Mouse (Mus musculus): ENCODE data around the gene Mavs. TPM values are rescaled to one million over a fixed set of nuclear protein-coding genes. Genes with fewer than 3 reads are reported as not detected.

The Mavs gene
- polyA plus RNA-seq, 1 experiment from 2014 or later = 19.4 TPM

DNA sequence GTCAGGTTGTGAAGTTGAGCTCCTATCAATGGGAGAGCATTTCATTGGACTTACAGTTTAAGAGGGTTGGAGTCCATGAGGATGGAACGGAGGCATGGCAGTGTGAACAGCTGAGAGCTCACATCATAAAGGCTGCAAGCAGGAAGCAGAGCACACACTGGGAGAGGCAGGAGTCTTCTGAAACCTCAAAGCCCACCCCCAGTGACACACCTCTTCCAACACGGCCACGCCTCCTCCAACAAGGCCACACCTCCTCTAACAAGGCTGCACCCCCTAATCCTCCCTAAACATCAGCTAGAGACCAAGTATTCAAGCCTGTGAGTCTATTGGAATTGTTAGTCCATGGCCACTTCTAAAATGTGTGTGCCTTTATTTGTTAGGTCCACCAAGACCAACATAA lies 21.9 kb downstream of the Mavs start:
- no peak overlapping the region for H3K4me3 ChIP-seq
- WGBS = 55% methylated on average over 3 of the region's 3 CpGs
- no peak overlapping the region for H3K27ac ChIP-seq (replicated peaks)
- no peaks in the 10 kb centered on the region for H3K27me3 ChIP-seq (replicated peaks; ENCODE audit: low read depth, poor library complexity, severe bottlenecking)
- no peak for DNase-seq (ENCODE audit: low spot score)
- peaks cover 16% of the 10 kb centered on the region for H3K4me1 ChIP-seq
- H3K36me3 ChIP-seq (replicated peaks) = no peaks in the 10 kb centered on the region
- no peaks in the 10 kb centered on the region for H3K9me3 ChIP-seq

DNA sequence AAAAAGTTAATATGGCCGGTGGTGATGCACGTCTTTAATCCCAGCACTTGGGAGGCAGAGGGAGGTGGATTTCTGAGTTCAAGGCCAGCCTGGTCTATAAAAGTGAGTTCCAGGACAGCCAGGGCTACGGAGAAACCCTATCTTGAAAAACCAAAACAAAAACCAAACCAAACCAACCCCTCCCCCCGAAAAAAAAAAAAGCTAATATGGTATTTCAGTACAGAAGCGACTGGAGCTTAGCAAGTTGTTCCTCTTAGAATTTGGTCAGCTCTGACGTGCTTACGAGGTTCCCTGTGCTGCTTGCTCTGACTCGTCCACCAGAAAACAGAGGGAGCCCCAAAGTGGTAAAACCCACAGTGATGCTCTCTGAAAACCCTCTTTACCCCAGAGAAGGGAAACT lies 24.8 kb downstream of the Mavs start:
- Histone ChIP-seq H3K9me3 (no peaks in the 10 kb centered on the region), H3K27me3 (replicated peaks; ENCODE audit: low read depth, poor library complexity, severe bottlenecking) (no peaks in the 10 kb centered on the region), H3K27ac (replicated peaks) (no peak overlapping the region), H3K4me1 (peaks cover 27% of the 10 kb centered on the region), H3K36me3 (replicated peaks) (no peaks in the 10 kb centered on the region), H3K4me3 (no peak overlapping the region)
- no peak for DNase-seq (ENCODE audit: low spot score)
- WGBS = 81% methylated on average over 8 of the region's 8 CpGs

DNA sequence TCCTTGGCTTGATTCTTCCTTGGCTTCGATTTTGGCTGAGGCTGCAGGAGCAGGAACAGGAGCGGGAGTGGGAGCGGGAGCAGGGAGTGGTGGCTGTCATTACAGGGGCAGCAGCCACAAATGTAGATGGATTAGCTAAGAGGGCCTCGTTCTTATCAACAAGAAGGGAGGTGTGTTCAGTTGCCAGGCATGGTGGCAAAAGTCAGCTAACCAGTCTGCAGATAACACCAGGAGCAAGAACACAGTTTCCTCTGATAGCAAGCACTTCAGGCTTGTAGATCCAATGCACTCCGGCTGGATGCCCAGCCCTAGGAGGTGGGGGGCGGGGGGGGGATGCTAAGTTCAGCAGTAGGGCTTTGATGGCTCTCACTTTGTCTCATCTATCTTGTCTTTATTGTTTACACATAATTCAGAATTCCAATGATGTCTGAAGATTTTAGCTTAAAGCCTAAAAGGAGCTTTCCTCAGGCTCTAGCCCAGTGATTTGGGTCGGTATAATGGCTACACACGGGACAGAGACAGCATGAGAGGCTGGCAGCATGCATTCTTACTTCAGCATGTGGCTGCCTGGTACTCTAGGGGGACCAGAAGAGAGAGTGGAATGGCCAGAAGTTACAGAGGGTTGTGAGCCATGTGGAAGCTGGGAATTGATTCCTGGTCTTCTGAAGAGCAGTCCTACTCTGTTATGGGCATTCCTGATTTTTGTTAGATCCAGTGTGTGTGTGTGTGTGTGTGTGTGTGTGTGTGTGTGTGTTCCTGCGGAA lies 26.9 kb downstream of the Mavs start:
- Histone ChIP-seq H3K27ac (replicated peaks) (peak overlapping the region; percentile 99), H3K36me3 (replicated peaks) (peaks cover 10% of the 10 kb centered on the region; the same call in 1 of the 2 replicates), H3K4me3 (peak overlapping the region; percentile 90; the same call in 1 of the 2 replicates), H3K9me3 (no peaks in the 10 kb centered on the region), H3K4me1 (peaks cover 36% of the 10 kb centered on the region), H3K27me3 (replicated peaks; ENCODE audit: low read depth, poor library complexity, severe bottlenecking) (no peaks in the 10 kb centered on the region)
- DNase-seq (ENCODE audit: low spot score) = no peak
- WGBS = 71% methylated on average over 9 of the region's 9 CpGs

- H3K4me1 ChIP-seq = peaks cover 36% of the 10 kb centered on the region
- no peak for DNase-seq (ENCODE audit: low spot score)
- H3K27ac ChIP-seq (replicated peaks) = peak overlapping the region; percentile 99
- 4% methylated on average over 10 of the region's 10 CpGs for WGBS
- H3K9me3 ChIP-seq = no peaks in the 10 kb centered on the region
- H3K27me3 ChIP-seq (replicated peaks; ENCODE audit: low read depth, poor library complexity, severe bottlenecking) = no peaks in the 10 kb centered on the region
- H3K36me3 ChIP-seq (replicated peaks) = peaks cover 10% of the 10 kb centered on the region; the same call in 1 of the 2 replicates
- H3K4me3 ChIP-seq = peak overlapping the region; percentile 90
Observed at GRCm38 (mm10) chr2:131261481-131262212, 27.8 kb downstream of the Mavs start.

GRCm38 (mm10) chr2:131262213-131262672 lies 28.4 kb downstream of the Mavs start, which contains the start of gene Pank2:
TSS of gene Pank2 (plus strand) at chr2:131262495.
- Histone ChIP-seq H3K9me3 (no peaks in the 10 kb centered on the region), H3K4me1 (peaks cover 36% of the 10 kb centered on the region), H3K27ac (replicated peaks) (peak within 1 kb of the TSS; percentile 99), H3K27me3 (replicated peaks; ENCODE audit: low read depth, poor library complexity, severe bottlenecking) (no peaks in the 10 kb centered on the region), H3K4me3 (peak within 1 kb of the TSS; percentile 90), H3K36me3 (replicated peaks) (peaks cover 10% of the 10 kb centered on the region; the same call in 1 of the 2 replicates)
- DNase-seq (ENCODE audit: low spot score) = peak; percentile 99
- under 1% methylated on average over 49 of the region's 49 CpGs for WGBS

GRCm38 (mm10) chr2:131262680-131263670 lies 29.1 kb downstream of the Mavs start:
- Histone ChIP-seq H3K27ac (replicated peaks) (peak overlapping the region; percentile 99), H3K4me3 (peak overlapping the region; percentile 90), H3K27me3 (replicated peaks; ENCODE audit: low read depth, poor library complexity, severe bottlenecking) (no peaks in the 10 kb centered on the region), H3K9me3 (no peaks in the 10 kb centered on the region), H3K4me1 (peaks cover 36% of the 10 kb centered on the region), H3K36me3 (replicated peaks) (peaks cover 17% of the 10 kb centered on the region)
- WGBS = under 1% methylated on average over 59 of the region's 59 CpGs
- DNase-seq (ENCODE audit: low spot score) = peak; percentile 37

GRCm38 (mm10) chr2:131264027-131264426 lies 30.2 kb downstream of the Mavs start:
- H3K9me3 ChIP-seq = no peaks in the 10 kb centered on the region
- H3K27ac ChIP-seq (replicated peaks) = no peak overlapping the region
- DNase-seq (ENCODE audit: low spot score) = no peak
- peaks cover 36% of the 10 kb centered on the region for H3K4me1 ChIP-seq
- H3K36me3 ChIP-seq (replicated peaks) = peaks cover 22% of the 10 kb centered on the region
- no peaks in the 10 kb centered on the region for H3K27me3 ChIP-seq (replicated peaks; ENCODE audit: low read depth, poor library complexity, severe bottlenecking)
- 84% methylated on average over 6 of the region's 6 CpGs for WGBS
- peak overlapping the region; percentile 90 for H3K4me3 ChIP-seq

DNA sequence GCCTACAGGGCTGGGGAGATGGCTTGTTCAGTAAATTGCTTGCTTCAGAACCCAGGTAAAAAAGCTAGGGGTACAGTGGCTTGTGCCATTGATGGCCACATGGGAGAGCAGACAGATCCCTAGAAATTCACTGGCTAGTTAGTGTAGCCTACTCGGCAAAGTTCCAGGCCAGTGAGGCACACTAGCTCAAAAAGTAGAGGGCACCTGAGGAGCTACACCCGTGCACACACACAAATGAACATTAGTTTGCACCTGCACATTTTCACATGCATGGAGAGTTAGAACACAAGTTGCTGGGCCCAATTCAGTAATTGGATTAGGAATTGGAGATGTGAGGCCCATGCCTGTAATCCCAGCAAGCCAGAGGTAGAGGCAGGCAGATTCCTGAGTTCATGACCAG lies 31.2 kb downstream of the Mavs start:
- WGBS = 84% methylated on average over 2 of the region's 2 CpGs
- Histone ChIP-seq H3K27ac (replicated peaks) (no peak overlapping the region), H3K4me1 (peaks cover 36% of the 10 kb centered on the region), H3K27me3 (replicated peaks; ENCODE audit: low read depth, poor library complexity, severe bottlenecking) (no peaks in the 10 kb centered on the region), H3K4me3 (no peak overlapping the region), H3K9me3 (no peaks in the 10 kb centered on the region), H3K36me3 (replicated peaks) (peaks cover 32% of the 10 kb centered on the region)
- no peak for DNase-seq (ENCODE audit: low spot score)

DNA sequence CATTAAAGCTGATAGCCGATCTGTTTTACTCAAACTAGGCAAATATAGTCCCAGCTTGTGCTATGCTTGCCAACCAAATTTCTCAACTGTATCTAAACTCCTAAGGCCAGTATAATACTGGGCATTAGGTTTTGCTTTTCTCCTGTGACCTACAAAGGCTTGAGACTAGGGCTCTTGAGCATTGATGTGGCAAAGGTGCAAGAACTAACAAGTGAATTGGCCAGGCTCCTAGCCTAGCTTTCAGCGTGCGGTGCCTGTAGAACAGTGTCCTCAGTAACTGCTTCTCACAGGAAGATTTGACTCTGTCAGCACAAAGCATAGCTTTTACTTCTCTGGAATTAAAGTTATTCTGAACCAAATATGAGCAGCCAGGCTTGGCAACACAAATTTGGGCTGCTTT lies 41.6 kb downstream of the Mavs start:
- H3K36me3 ChIP-seq (replicated peaks) = peaks cover 87% of the 10 kb centered on the region
- 98% methylated on average over 3 of the region's 3 CpGs for WGBS

GRCm38 (mm10) chr2:131276722-131277121 lies 42.9 kb downstream of the Mavs start:
- 92% methylated on average over 5 of the region's 5 CpGs for WGBS
- H3K36me3 ChIP-seq (replicated peaks) = peaks cover 87% of the 10 kb centered on the region

More for the DNA sequence above, 41.6 kb downstream of the Mavs start:
- no peak overlapping the region for H3K4me3 ChIP-seq
- H3K27me3 ChIP-seq (replicated peaks; ENCODE audit: low read depth, poor library complexity, severe bottlenecking) = no peaks in the 10 kb centered on the region
- no peak overlapping the region for H3K27ac ChIP-seq (replicated peaks)
- H3K9me3 ChIP-seq = no peaks in the 10 kb centered on the region
- H3K4me1 ChIP-seq = no peaks in the 10 kb centered on the region
- no peak for DNase-seq (ENCODE audit: low spot score)

DNA sequence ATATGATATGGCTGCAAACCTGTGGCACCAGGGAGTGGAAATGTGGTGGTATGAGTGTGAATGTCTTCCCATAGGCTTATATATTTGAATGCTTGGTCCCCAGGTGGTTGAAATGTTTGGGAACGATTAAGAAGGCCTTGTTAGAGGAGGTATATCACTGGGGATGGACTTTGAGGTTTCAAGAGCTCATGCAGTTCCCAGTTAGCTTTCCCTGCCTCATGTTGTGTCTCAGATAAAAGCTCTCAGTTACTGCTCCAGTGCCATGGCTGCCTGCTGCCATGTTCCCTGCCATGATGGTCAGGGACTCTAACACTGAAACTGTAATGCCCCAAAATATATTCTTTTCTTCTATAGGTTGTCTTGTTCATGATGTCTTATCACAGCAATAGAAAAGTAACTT lies 47.7 kb downstream of the Mavs start:
- no peaks in the 10 kb centered on the region for H3K27me3 ChIP-seq (replicated peaks; ENCODE audit: low read depth, poor library complexity, severe bottlenecking)
- WGBS = 81% methylated on average over 1 of the region's 1 CpGs
- H3K9me3 ChIP-seq = no peaks in the 10 kb centered on the region
- H3K27ac ChIP-seq (replicated peaks) = no peak overlapping the region
- H3K4me1 ChIP-seq = no peaks in the 10 kb centered on the region
- DNase-seq (ENCODE audit: low spot score) = no peak
- H3K36me3 ChIP-seq (replicated peaks) = peaks cover 96% of the 10 kb centered on the region
- H3K4me3 ChIP-seq = no peak overlapping the region

More at GRCm38 (mm10) chr2:131276722-131277121, 42.9 kb downstream of the Mavs start:
- DNase-seq (ENCODE audit: low spot score) = no peak
- Histone ChIP-seq H3K4me3 (no peak overlapping the region), H3K27ac (replicated peaks) (no peak overlapping the region), H3K27me3 (replicated peaks; ENCODE audit: low read depth, poor library complexity, severe bottlenecking) (no peaks in the 10 kb centered on the region), H3K9me3 (no peaks in the 10 kb centered on the region), H3K4me1 (no peaks in the 10 kb centered on the region)

GRCm38 (mm10) chr2:131286276-131286675 lies 52.4 kb downstream of the Mavs start:
- no peaks in the 10 kb centered on the region for H3K4me1 ChIP-seq
- 95% methylated on average over 1 of the region's 1 CpGs for WGBS
- H3K4me3 ChIP-seq = no peak overlapping the region
- H3K36me3 ChIP-seq (replicated peaks) = peaks cover 92% of the 10 kb centered on the region
- H3K27ac ChIP-seq (replicated peaks) = no peak overlapping the region
- no peaks in the 10 kb centered on the region for H3K9me3 ChIP-seq
- no peaks in the 10 kb centered on the region for H3K27me3 ChIP-seq (replicated peaks; ENCODE audit: low read depth, poor library complexity, severe bottlenecking)
- DNase-seq (ENCODE audit: low spot score) = no peak

Data from embryonic facial prominence, embryonic 10.5 days (tissue).